Mouse (Mus musculus) right cerebral cortex, adult 2 months (tissue): ENCODE measurements at regions not wholly inside any gene's neighbourhood (a gene's known extent, or its start where the extent isn't known, plus 50 kb on each side); places are given as distances from the start of the nearest gene placed in this dataset.

Experiments used
- DNase-seq, 2 experiments: peaks; one replicate each; pipeline ENCODE4 v3.0.0; 2021 to 2022; ENCODE audit warnings: low spot score in 2 of 2

DNA sequence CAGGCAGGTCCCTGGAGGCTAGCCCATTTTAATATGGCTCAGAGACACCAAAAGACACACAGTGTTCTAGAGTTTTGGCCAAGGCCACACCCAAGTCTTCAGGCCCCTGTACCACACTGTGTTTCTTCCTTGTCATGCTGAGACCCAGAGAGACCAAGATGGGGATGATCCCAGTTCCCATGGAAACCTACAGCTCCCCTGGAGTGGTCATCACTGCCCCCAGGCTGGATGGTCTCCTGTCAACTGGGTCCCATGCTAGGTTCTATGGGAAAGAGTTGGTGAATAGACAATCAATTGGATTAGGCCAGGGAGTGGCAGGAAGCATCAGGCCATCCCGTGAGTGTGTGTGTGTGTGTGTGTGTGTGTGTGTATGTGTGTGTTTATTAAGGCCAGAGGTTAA lies 80.5 kb upstream of the Tle3 start:
- no peak for DNase-seq

DNA sequence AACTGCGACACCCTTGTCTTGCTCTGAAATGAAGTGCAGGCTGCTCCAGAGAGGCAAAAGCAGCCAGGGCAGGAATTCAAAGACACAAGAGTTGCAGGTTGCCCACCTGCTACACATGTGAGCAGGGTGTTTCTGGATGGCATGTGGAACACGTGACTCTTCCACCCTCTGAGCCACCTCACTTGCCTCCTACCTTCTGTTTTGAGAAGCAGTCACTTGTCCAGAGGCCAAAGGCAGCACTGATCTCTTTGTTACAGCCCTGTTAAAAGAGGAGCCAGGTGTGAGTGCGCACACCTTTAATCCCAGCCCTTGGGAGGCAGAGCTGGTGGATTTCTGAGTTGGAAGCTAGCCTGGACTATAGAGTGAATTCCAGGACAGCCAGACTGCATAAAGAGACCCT lies 79.7 kb upstream of the Tle3 start:
- no peak for DNase-seq

DNA sequence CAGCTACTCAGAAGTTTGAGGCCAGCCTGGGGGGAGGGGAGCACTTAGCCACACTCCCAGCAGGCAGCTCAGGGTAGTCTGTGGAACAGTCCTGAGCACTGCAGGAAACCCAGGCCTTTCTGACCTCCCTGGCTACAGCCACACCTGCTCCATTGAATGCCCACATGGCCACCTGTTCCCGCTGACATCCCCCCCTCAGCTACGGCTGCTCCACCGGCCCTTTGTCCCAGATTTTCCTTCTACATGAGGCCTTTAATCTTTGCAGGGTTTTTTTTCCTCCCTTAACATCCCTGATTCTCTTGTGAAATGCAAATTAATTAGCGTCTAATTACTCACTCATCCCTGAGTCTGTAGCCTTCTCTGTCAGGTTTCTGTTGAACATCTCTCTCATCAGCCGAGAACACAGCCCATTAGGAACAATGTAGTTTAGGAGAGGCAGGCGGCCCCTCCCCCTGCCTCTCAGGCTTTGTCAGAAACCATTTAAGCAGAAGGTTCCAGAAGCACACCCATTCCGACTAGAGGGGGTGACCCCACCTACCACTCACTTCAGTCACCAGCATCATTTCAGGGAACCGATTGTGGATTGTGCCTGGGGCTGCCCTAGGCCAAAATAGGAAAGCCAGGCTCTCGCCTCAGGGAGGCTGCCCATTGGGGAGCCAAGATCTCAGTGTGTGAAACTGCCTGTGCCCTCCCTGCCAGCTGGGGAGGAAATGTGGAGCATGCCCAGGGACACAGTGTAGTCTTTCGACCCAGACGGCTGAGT lies 78.8 kb upstream of the Tle3 start:
- no peak for DNase-seq

DNA sequence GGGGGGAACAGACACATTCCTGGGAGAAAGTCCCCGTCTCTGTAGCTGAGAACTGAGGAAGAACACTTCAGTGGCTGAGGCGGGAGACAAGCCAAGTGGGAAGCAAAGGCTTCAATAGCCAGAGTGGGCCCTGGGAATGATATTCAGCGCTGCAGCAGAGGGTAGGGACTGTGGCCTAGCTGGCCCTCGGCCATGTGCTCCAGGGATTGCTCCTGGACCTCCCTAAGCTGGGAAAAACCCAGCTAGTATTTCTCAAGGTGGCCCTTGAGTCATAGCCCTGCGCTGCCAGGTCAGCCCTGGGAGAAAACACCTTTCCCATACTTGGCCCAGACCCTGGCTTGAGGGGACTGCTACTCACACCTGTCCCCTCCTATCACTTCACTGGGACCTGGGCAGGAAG lies 77.2 kb upstream of the Tle3 start:
- no peak for DNase-seq

DNA sequence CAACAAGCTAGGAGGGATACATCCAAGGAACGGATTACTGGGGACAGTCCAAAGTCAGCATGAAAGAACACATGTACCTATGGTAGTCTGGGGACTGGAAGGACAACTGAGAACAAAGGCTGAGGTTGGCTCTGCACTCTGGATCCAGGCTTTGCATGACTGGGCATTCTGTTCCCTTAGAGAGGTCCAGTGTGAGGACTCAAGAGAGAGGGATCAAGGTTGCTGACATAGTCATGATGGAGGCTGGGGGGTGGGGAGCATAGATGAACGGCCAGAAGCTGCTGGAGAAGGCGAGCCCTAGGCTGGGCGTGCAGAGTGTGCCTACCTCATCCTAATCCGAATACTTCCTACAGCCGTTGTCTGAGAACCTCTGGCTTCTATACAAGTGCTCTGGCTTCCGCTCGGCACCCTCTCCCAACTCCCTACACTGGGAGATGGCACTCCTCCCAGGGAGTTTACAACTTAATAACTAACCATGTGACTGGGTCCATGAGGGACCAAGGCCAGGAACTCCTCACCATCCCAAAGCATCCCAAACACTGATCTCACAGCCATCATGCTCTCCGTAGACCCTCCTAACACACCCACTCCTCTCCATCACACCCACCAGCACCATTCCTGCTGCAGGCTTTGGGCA lies 75.7 kb upstream of the Tle3 start:
- no peak for DNase-seq

DNA sequence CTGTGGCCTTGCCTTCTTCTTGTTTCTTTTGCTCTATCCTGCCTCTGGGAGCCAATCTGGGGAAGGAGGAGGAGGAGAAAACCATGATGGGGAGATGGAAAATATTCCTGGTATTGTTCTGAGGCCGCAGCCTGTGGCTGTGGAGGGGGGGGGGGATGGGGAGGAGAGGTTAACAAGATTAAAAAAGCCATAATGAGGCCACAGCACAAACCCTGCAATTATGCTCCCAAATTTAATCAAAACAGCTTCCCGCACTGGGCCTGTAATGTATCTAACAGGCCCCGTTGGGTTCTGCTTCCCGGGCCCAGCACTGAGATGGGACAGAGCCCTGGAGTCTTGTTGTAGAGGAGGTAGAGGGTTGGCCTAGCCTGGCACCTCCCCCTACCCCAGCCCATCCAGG lies 74.8 kb upstream of the Tle3 start:
- no peak for DNase-seq

DNA sequence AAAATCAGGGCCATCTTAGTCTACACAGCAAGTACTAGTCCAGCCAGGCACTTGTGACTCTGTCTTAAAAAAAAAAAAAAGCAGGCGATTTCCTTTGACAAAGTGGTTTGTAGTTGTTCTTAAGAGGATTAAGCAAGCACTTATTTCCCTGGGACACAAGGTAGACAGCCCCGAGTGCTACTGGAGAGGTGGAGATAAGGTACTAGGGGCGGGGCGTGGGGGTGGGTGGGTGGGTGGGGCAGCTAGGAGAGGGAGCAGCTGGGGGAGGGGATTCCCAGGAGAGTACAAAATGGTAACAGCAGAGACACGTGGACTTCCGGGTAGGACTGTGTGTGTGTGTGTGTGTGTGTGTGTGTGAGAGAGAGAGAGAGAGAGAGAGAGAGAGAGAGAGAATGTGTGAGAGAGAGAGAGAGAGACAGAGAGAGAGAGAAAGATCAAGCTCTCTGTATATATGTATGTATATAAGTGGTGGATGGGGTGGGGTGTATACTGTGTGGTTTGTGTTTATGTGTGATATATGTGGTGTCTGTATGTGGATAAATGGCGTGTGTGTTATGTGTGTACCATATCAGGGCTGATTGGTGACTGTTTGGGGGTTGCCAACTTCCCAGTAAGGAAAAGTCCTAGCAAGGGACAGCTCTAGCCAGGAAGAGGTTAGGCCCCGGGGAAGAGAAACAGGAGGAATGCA lies 72.1 kb upstream of the Tle3 start:
- no peak for DNase-seq

DNA sequence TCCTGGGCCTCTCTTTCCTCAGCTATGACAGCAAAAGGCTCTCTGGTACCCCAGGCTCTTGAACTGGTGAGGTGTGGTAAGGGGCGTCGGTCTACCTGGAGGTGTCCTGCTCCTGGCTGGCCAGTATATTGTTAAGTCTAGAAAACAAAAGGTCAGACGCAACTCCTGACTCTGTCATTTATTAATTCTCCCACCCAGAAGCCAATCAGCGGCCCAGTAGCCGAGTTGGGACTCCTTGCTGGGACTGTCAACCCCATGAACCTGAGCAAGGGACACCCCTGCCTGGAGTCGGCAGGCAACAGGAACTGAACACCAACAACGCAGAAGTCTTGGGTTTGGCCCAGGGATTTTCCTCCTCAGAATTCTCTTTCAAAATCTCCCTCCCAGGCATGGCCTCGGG lies 71.1 kb upstream of the Tle3 start:
- DNase-seq: no peak

DNA sequence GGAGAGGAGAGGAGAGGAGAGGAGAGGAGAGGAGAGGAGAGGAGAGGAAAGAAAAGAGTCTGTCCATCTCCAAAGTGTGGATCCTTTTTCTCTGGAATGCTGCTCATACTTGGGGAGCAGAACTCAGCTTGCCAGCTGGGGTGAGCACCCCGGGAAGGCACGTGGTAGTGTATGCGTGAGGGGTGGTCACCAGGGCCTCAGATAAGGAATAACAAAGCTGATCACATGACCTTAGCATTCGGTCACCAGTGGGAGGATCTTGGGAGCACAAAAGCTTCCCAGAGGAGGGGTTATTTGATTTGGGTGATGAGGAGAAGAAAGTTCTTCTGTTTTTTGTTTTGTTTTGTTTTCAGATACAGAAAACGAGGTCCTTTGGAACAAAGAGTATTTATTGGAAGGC lies 69.4 kb upstream of the Tle3 start:
- DNase-seq: no peak

DNA sequence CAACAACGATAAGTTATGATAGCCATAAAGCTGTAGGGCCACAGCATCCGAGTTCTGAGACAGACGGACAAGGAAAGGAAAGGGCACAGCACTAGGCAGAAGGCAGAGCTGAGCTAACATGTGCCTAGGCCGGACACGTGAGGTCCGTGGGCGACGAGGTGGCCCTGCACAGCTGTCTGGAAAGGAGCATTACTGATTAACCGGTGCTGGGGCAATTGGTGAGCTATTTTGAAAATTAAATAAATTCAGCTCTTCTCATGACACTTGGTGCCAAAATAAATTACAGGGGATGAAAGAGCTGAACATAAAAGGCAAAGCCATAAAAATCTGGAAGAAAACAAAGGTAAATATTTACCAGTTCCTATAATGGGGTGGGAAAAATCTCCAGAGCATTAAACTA lies 65.9 kb upstream of the Tle3 start:
- DNase-seq: no peak

DNA sequence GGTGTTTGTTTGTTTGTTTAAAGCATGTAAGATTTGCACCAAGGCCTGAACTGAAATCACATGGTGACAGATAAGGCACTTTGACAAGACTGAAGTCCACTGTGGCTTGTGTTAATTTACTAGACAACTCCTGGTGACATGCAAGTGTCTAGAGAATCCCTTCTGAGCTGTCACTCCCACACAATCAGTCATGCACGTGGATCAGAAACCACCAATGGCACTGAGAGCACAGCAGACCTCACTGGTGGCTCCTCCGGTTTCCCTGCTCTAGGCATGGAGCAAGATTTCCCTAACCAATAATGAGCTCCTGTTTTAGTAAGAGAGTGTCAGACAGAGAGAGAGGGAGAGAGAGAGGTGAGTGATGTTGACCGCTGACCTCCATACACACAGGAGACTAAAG lies 63.1 kb upstream of the Tle3 start:
- DNase-seq: no peak

DNA sequence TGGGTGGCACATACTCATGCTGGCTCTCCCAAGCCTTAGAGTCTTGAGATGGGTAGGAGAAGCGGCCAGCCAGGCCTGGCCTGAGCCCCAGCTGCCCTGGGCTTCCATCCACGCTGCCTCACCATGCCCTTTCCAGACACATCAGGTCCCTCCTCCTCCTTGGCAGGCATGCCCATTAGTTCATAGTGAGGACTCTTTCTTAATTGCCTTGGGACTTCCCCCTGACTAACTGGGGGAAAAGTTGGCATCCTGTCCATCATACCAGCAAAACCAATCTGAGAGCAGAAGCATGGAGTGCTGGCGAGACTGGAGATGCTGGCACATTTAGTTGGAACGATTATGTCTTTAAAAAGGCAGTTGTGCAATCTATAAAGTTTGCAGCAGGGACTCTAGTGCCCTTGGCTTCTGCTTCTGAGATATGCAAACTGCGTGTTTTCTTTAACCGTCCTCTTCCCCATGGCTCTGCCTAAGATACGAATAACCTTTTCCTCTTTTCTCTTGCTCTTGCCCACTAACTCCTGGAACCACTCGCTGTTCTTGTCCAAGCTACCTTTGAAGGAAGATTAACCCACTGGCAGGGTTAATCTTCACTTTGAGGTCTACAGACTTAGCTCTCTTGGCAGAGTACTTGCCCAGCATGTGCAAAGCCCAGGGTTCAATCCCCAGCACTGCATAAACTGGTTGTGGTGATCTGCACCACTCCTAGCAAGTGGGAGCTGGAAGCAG lies 62.2 kb upstream of the Tle3 start:
- DNase-seq: peak in 1 of 2 experiments; percentile 11

DNA sequence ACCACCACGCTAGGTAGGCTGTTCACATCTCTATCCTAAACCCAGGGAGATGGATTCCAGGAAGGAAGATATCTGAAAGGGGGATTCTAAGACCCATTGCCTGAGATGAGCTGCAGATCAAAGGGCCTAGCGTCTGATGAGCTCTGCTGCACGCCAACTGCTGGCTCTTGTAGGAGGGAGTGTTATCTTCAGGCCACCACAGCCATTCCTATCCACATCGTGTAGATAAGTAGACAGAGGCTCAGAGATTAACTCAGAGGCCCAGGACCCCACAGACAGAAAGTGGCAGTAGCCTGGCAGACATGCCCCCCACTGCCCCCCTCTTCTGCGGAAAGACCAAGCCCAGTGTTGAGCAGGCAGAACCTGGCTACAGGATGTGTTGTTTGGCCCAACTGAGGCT lies 61.6 kb upstream of the Tle3 start:
- DNase-seq: no peak

DNA sequence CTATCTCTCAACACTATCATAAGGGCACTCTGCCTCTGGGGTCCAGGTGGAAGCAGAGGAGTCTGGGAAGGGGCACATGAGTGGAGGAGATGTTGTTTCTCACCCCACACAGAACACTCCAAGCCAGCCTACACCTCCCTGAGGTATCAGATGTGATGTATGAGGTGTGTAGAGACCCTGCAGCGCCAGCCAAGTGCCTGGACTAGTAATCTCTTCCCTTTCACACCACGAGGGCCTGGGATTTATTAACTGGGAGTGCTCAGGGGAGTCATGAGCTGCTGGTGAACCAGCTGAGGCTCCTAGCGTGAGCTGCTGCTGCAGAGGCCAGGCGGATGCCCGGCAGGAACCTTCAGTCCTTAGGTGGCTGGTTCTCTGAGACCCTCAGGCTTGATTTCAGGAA lies 60.6 kb upstream of the Tle3 start:
- no peak for DNase-seq

DNA sequence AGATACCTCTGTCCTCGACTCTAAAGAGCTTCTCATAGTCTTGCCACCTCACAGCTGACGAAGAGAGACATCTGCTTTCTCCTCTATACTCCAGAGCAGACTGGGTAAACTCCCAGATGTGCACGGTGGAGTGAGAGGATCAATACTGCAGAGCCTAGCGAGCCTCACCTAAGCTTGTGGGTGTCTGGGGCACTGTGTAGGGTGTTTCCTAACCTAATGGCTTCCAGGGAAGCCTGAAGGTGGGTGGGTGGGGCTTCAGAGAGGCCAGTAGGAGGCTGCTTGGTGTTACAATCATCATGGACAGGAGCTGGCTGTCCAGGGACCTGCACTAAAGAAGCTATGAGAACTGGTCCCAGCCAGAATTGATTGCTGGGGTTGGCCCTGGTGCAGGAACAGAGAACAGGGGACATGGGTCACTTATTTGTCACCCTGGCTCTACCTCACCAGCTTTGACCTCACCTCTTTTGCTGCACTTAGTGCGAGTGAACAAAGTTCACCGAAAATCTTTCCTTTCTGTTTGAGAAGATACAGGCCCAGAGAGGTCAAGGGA lies 57.5 kb upstream of the Tle3 start:
- DNase-seq: no peak

DNA sequence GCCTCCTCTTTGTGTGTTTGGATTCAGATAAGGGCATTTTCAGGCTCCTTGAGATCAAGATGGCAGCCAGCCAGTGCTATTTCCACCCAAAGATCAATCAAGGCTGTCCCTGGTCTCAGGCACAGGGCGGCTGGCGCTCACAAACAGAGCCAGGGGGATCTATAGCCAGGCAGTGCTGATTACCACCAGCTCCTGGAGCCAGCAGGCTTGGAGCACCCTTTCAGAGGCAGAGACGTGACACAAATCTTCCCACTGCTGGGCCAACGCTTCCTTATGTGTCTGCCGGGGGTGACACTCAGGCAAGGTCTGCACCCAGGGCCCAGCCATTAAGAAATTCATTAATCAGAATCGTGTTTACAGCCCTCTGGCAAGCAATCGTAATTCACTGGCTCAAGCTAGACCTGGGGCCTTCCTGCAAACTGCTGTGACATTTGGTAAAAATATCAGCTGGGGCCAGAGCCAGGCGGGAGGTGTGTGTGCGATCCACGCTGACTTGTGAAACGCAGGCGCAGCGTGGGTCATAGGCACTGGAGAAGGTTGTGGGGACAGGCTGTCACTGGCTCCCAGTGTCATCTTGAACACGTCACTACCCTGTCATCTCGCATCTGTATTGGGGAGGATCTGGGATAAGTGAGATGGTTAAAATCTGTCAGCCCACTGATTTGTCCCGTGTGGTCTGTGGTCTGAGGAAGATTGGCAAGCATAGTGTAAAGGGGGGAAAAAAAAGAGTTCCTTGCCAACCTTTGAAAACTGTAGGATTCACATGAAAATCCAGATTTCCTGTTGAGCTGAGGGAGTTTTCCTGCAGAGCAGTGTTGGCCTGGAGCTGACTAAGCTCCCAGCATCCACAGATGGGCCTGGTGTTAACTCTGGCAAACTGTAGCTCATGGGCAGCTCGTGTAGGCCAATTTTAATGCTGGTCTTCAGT lies 56.5 kb upstream of the Tle3 start:
- no peak for DNase-seq

DNA sequence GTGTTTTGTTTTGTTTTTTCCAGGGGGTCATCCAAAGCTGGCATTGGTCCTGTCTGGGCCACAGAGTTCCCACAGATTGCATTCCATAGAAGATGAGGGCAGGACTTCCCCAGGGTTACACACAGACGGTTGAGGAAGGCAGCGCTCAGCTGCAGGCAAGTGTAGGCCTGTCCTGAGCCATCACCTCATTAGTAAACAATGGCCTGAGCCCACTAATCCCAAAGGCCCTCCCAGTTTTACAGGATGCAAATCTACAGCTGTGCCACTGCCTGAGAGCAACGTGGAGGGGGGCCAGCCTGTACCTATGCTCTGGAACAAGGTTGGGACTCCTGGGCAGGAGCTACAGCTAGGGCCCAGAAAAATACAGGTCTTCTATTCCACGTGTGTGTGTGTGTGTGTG lies 55.7 kb upstream of the Tle3 start:
- DNase-seq: no peak

DNA sequence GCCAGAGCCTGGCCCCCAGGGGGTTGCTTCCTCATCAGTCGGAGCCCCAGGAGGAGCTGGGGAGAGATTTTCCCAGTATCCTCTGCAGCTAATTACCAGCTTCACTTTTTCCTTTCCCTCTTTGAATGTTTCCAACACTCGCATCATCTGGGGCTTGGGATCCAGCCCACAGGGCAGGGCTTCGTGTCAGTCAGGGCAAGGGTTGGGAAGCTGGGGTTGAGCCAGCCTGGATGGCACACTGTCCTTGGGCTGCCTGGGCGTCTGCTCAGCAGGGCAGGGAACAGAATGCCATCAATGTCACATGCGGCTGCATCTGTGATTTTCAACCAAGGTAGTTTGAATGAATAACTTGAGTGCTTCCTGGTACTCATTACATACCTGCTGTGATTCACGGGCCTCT lies 52.4 kb upstream of the Tle3 start:
- DNase-seq: no peak

DNA sequence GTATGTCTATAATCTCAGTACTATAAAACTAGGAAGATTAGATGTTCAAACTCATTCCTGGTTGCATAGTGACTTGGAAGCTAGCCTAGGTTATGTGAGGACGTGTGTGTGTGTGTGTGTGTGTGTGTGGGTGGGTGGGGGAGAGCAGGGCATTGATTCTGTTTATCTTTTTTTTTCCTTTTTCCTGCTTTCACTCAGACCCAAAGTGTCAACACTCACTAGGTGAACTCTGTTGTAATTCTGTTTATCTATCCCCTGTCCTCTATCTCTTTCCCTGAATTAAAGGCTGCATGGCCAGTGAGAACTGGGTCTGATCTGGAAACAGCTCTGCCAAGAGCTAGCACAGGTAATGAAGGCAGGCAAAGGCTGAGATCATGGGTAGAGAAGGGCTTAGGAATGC lies 50.9 kb upstream of the Tle3 start:
- no peak for DNase-seq

DNA sequence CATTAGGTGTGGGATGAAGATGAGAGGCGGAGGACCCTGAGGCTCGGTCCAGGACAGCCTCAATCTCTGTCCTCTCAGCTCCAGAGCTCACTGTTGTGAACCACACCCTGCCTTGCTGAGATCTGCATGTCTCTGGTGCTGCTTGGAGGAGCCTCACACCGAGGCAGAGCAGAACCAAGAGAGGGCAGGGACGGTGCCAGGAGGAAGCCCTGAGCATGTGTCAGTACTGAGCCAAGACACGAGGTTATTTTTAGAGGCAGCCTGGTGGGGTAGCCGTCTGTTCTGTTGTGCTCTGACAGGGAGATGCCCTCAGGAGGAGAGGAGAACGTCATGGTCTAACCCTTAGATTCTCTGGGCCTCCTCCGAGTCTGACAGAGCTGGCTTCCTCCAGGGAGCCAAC lies 50.3 kb upstream of the Tle3 start:
- DNase-seq: no peak

DNA sequence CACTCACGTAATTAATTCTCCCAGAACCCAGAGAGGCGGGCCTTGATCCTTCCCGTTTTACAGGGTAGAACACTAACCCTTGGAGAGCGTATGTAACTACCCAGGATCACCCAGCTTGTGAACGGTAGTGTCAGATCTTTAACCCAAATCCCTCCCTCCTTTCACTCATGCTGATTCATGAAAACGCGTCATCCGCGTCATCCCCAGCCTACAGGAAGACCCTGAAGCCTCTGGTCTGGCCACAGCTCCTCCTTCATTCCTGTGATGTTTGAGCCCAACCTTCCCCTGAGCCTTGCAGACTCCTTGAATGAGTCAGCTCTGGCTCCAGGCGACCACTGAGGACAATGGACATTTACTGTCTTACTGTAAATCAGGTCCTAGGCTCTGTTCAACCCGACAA lies 49.8 kb upstream of the Tle3 start:
- DNase-seq: no peak
